Mouse (Mus musculus) ES-E14 (cell line): ENCODE data around the gene Pomgnt1.

Experiments
- CHD2 ChIP-seq: IDR thresholded peaks from 2 replicates; pipeline ENCODE4 v1.6.1; 2014; ENCODE audit warnings: mild to moderate bottlenecking, low read depth, low read length, inconsistent platforms
- HCFC1 ChIP-seq: IDR thresholded peaks from 2 replicates; pipeline ENCODE4 v1.6.1; 2012; ENCODE audit warnings: low read length, inconsistent platforms, borderline replicate concordance; ENCODE audit not compliant: insufficient read depth
- MAFK ChIP-seq: IDR thresholded peaks from 2 replicates; pipeline ENCODE4 v1.6.1; 2014; ENCODE audit warnings: mild to moderate bottlenecking, low read depth, low read length, inconsistent platforms; ENCODE audit not compliant: insufficient read depth
- ZC3H11A ChIP-seq: IDR thresholded peaks from 2 replicates; pipeline ENCODE4 v1.6.1; 2012; ENCODE audit warnings: low read depth, mild to moderate bottlenecking, inconsistent platforms, low read length, borderline replicate concordance
- ZNF384 ChIP-seq: IDR thresholded peaks from 2 replicates; pipeline ENCODE4 v1.6.1; 2012; ENCODE audit warnings: low read depth, low read length, inconsistent platforms

DNA sequence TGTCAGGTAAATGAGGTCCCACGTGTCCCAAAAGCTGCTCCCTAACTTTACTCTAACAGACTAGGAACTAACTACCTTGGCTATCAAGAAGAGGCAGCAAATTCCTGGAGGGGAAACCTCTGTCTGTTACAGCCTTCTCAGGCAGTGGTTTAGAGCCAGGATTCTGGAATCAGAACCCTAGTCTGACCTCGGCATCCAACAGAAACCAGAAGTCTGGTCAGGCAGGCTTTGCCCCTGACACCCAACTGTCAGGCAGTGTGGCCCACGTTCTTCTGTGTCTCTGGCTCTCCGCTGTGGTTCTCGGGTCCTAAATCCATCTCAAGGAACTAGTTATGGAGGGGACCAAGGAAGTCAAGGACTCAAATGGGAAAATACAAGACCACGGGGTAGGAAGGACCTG lies 27.6 kb downstream of the Pomgnt1 start, which contains the start of gene Lurap1:
- TF ChIP-seq HCFC1 = no peak
- no peak for TF ChIP-seq ZNF384
- no peak for TF ChIP-seq ZC3H11A
- TF ChIP-seq MAFK = no peak
- TF ChIP-seq CHD2 = no peak
